Mouse (Mus musculus) embryonic facial prominence, embryonic 15.5 days (tissue): Measurements from ENCODE around the gene Ssna1. TPM values are rescaled to one million over a fixed set of nuclear protein-coding genes. Genes with fewer than 3 reads are reported as not detected.
"Not testable (repeated sequence)": the region's sequence is repeated elsewhere in the genome, so short reads cannot be mapped to it uniquely, and the experiment has no call there.

Experiments used
- ATAC-seq: fragments of 200-750 bp; cut with Nextera tagmentation; 2 replicates; pipeline ENCODE4 v1.8.0; 2017; ENCODE audit warnings: low read depth, moderate TSS enrichment; ENCODE audit not compliant: insufficient number of reproducible peaks, low FRiP score, low TSS enrichment
- H3K27ac ChIP-seq: fragments of 300-500 bp; sonication (generic); replicated peaks from 2 replicates; pipeline ENCODE4 v1.5.1; 2015; ENCODE audit warnings: mild to moderate bottlenecking, inconsistent platforms
- H3K27me3 ChIP-seq: fragments of 300-500 bp; sonication (generic); 2 replicates; pipeline ENCODE4 v1.6.1; 2015; ENCODE audit warnings: inconsistent platforms
- H3K36me3 ChIP-seq: fragments of 300-500 bp; sonication (generic); 2 replicates; pipeline ENCODE4 v1.6.1; 2015; ENCODE audit warnings: mild to moderate bottlenecking, inconsistent platforms
- H3K4me1 ChIP-seq: fragments of 300-500 bp; sonication (generic); 2 replicates; pipeline ENCODE4 v1.6.1; 2015; ENCODE audit warnings: inconsistent platforms
- H3K4me2 ChIP-seq: fragments of 300-500 bp; sonication (generic); replicated peaks from 2 replicates; pipeline ENCODE4 v1.6.1; 2015; ENCODE audit warnings: mild to moderate bottlenecking, inconsistent platforms
- H3K4me3 ChIP-seq: fragments of 300-500 bp; sonication (generic); replicated peaks from 2 replicates; pipeline ENCODE4 v1.5.1; 2015; ENCODE audit warnings: mild to moderate bottlenecking, inconsistent platforms
- H3K9ac ChIP-seq: fragments of 300-500 bp; sonication (generic); 2 replicates; pipeline ENCODE4 v1.6.1; 2015; ENCODE audit warnings: inconsistent platforms
- H3K9me3 ChIP-seq: fragments of 300-500 bp; sonication (generic); replicated peaks from 2 replicates; pipeline ENCODE4 v1.6.1; 2016; ENCODE audit warnings: inconsistent platforms
- WGBS: fragments of 180-500 bp; shearing (Covaris S2); methylation state at CpG from one replicate; pipeline ENCODE4 v1.1.7; 2015; 5-methylcytosine and 5-hydroxymethylcytosine counted together
- polyA plus RNA-seq: library from polyadenylated mRNA; unstranded; fragments of >200 nt; fragmentation: Nextera tagmentation; extraction: Ambion mirVana; gene quantifications from 2 replicates; pipeline ENCODE4 v1.2.1, GENCODE M21; 2015

Ssna1 gene
- polyA plus RNA-seq, 1 experiment from 2014 or later: 258 TPM

GRCm38 (mm10) chr2:25256443-25257109 is 15.7 kb downstream of the Ssna1 start:
- not testable (repeated sequence) for H3K9me3 ChIP-seq, H3K27me3 ChIP-seq, H3K27ac ChIP-seq, H3K9ac ChIP-seq, ATAC-seq
- H3K4me2 ChIP-seq: peak overlapping the region; percentile 92
- 54% methylated on average over 12 of the region's 12 CpGs for WGBS
- H3K4me3 ChIP-seq: peak overlapping the region; percentile 99
- H3K4me1 ChIP-seq: peaks cover 17% of the 10 kb centered on the region
- H3K36me3 ChIP-seq: peaks cover 11% of the 10 kb centered on the region

GRCm38 (mm10) chr2:25255284-25255779 is 16.9 kb downstream of the Ssna1 start, which contains the start of gene Tmem203:
Gene Tmem203, plus strand, starts transcription at chr2:25255439.
- Histone ChIP-seq H3K4me1 (peaks cover 17% of the 10 kb centered on the region), H3K9ac (peak within 1 kb of the TSS; percentile 89), H3K27me3 (no peaks in the 10 kb centered on the region), H3K36me3 (peaks cover 23% of the 10 kb centered on the region), H3K9me3 (no peaks in the 10 kb centered on the region), H3K4me3 (peak within 1 kb of the TSS; percentile 99), H3K4me2 (peak within 1 kb of the TSS; percentile 92), H3K27ac (peak within 1 kb of the TSS; percentile 70)
- ATAC-seq: peak; percentile 84
- WGBS: under 1% methylated on average over 39 of the region's 39 CpGs

- H3K27me3 ChIP-seq: no peaks in the 10 kb centered on the region
- no peak for ATAC-seq
- H3K36me3 ChIP-seq: peaks cover 52% of the 10 kb centered on the region
- H3K9me3 ChIP-seq: no peaks in the 10 kb centered on the region
- no peak overlapping the region for H3K9ac ChIP-seq
- H3K4me3 ChIP-seq: no peak overlapping the region
- 75% methylated on average over 1 of the region's 1 CpGs for WGBS
- peaks cover 17% of the 10 kb centered on the region for H3K4me1 ChIP-seq
- no peak overlapping the region for H3K4me2 ChIP-seq
- no peak overlapping the region for H3K27ac ChIP-seq
Measured at GRCm38 (mm10) chr2:25252331-25252730, 19.9 kb downstream of the Ssna1 start.

- H3K27ac ChIP-seq: peak within 1 kb of the TSS; percentile 65; the same call in 1 of the 2 replicates
- H3K36me3 ChIP-seq: peaks cover 51% of the 10 kb centered on the region
- H3K4me3 ChIP-seq: no peak within 1 kb of the TSS
- H3K9ac ChIP-seq: no peak within 1 kb of the TSS
- H3K27me3 ChIP-seq: peaks cover 21% of the 10 kb centered on the region
- no peak within 1 kb of the TSS for H3K4me2 ChIP-seq
- WGBS: 82% methylated on average over 10 of the region's 10 CpGs
- no peak for ATAC-seq
- no peaks in the 10 kb centered on the region for H3K9me3 ChIP-seq
- peaks cover 16% of the 10 kb centered on the region for H3K4me1 ChIP-seq
Measured at GRCm38 (mm10) chr2:25246183-25247072, 25.8 kb downstream of the Ssna1 start, which contains the start of gene AL732309.1. Gene AL732309.1, minus strand, starts transcription at chr2:25246863.

- Histone ChIP-seq H3K27ac (no peak overlapping the region), H3K9ac (no peak overlapping the region), H3K4me2 (no peak overlapping the region), H3K9me3 (no peaks in the 10 kb centered on the region), H3K4me1 (peaks cover 29% of the 10 kb centered on the region), H3K4me3 (no peak overlapping the region), H3K27me3 (peaks cover 24% of the 10 kb centered on the region), H3K36me3 (peaks cover 28% of the 10 kb centered on the region)
- WGBS: 84% methylated on average over 4 of the region's 4 CpGs
- no peak for ATAC-seq
Measured at GRCm38 (mm10) chr2:25244144-25244543, 28.1 kb downstream of the Ssna1 start.

- Histone ChIP-seq H3K9me3 (no peaks in the 10 kb centered on the region), H3K27ac (no peak overlapping the region), H3K4me3 (peak overlapping the region; percentile 56; the same call in 1 of the 2 replicates), H3K27me3 (peaks cover 24% of the 10 kb centered on the region), H3K9ac (no peak overlapping the region), H3K36me3 (peaks cover 22% of the 10 kb centered on the region), H3K4me2 (no peak overlapping the region), H3K4me1 (peaks cover 29% of the 10 kb centered on the region)
- WGBS: 71% methylated on average over 8 of the region's 8 CpGs
- ATAC-seq: no peak
Measured at GRCm38 (mm10) chr2:25243342-25243741, 28.9 kb downstream of the Ssna1 start.

- peak within 1 kb of the TSS; percentile 94 for H3K4me2 ChIP-seq
- H3K4me1 ChIP-seq: peaks cover 29% of the 10 kb centered on the region
- no peaks in the 10 kb centered on the region for H3K9me3 ChIP-seq
- no peak for ATAC-seq
- H3K36me3 ChIP-seq: peaks cover 11% of the 10 kb centered on the region; the same call in 1 of the 2 replicates
- H3K27ac ChIP-seq: peak within 1 kb of the TSS; percentile 81
- H3K4me3 ChIP-seq: peak within 1 kb of the TSS; percentile 56
- peaks cover 24% of the 10 kb centered on the region for H3K27me3 ChIP-seq
- WGBS: under 1% methylated on average over 52 of the region's 59 CpGs
- peak within 1 kb of the TSS; percentile 26 for H3K9ac ChIP-seq
Measured at GRCm38 (mm10) chr2:25242101-25242506, 30.1 kb downstream of the Ssna1 start, which contains the start of the genes Rnf208 and Cysrt1. Gene Rnf208, plus strand, starts transcription at chr2:25242255. Gene Cysrt1, minus strand, starts transcription at chr2:25242452.

GRCm38 (mm10) chr2:25241438-25241775 is 30.8 kb downstream of the Ssna1 start:
- WGBS: 7% methylated on average over 6 of the region's 6 CpGs
- peaks cover 11% of the 10 kb centered on the region; the same call in 1 of the 2 replicates for H3K36me3 ChIP-seq
- peak overlapping the region; percentile 56 for H3K4me3 ChIP-seq
- H3K4me1 ChIP-seq: peaks cover 29% of the 10 kb centered on the region
- peak overlapping the region; percentile 81 for H3K27ac ChIP-seq
- H3K27me3 ChIP-seq: peaks cover 24% of the 10 kb centered on the region
- H3K9me3 ChIP-seq: no peaks in the 10 kb centered on the region
- peak; percentile 41 for ATAC-seq
- no peak overlapping the region for H3K9ac ChIP-seq
- H3K4me2 ChIP-seq: peak overlapping the region; percentile 94

GRCm38 (mm10) chr2:25240723-25241437 is 31.4 kb downstream of the Ssna1 start:
- Histone ChIP-seq H3K4me1 (peaks cover 29% of the 10 kb centered on the region), H3K27me3 (peaks cover 24% of the 10 kb centered on the region), H3K4me2 (peak overlapping the region; percentile 94), H3K4me3 (peak overlapping the region; percentile 56), H3K27ac (peak overlapping the region; percentile 81), H3K36me3 (peaks cover 8% of the 10 kb centered on the region; the same call in 1 of the 2 replicates), H3K9ac (peak overlapping the region; percentile 12), H3K9me3 (no peaks in the 10 kb centered on the region)
- peak; percentile 71 for ATAC-seq
- WGBS: 1% methylated on average over 29 of the region's 29 CpGs

- no peaks in the 10 kb centered on the region for H3K9me3 ChIP-seq
Measured at GRCm38 (mm10) chr2:25240310-25240709, 31.9 kb downstream of the Ssna1 start.

More at GRCm38 (mm10) chr2:25240310-25240709, 31.9 kb downstream of the Ssna1 start:
- no peak for ATAC-seq
- peaks cover 3% of the 10 kb centered on the region; the same call in 1 of the 2 replicates for H3K36me3 ChIP-seq
- WGBS: 45% methylated on average over 8 of the region's 8 CpGs
- H3K4me2 ChIP-seq: peak overlapping the region; percentile 94
- peak overlapping the region; percentile 81 for H3K27ac ChIP-seq
- peaks cover 24% of the 10 kb centered on the region for H3K27me3 ChIP-seq
- H3K4me3 ChIP-seq: peak overlapping the region; percentile 56
- peak overlapping the region; percentile 12; the same call in 1 of the 2 replicates for H3K9ac ChIP-seq
- H3K4me1 ChIP-seq: peaks cover 29% of the 10 kb centered on the region
